In genomic region chr9:65675461-65676357, GRCm38 (mm10) we compare ENCODE assay signal across 8 mouse cellular contexts. TPM values are rescaled to one million over a fixed set of nuclear protein-coding genes. Genes with fewer than 3 reads are reported as not detected.
DNase-seq lines count a peak whose midpoint lies in the region; ATAC-seq and TF ChIP-seq lines count a peak whose summit lies in the region.

No protein-coding gene starts in this region.

- no peaks in the 10 kb centered on the region for H3K9me3 ChIP-seq in limb, embryonic 12.5 days
- no peaks in the 10 kb centered on the region for H3K9me3 ChIP-seq in midbrain, embryonic 13.5 days

- TF ChIP-seq CTCF in testis, adult 2 months (IDR thresholded peaks at IDR 0.05; ENCODE audit: control insufficient read depth, insufficient read depth, insufficient replicate concordance, low read depth, low read length) = no peak

- peak; percentile 59 for ATAC-seq in erythroblast, adult 5-6 weeks (replicated peaks; ENCODE audit: low FRiP score, poor library complexity, severe bottlenecking)
- peak; percentile 49; the same call in 1 of the 2 replicates for ATAC-seq in limb, embryonic 12.5 days (ENCODE audit: insufficient number of reproducible peaks, insufficient read depth, low FRiP score, low TSS enrichment, low read depth)
- peak; percentile 72 for ATAC-seq in midbrain, embryonic 13.5 days

- peak overlapping the region; percentile 89 for H3K4me3 ChIP-seq in testis, adult 2 months (ENCODE audit: control insufficient read depth, low read depth, low read length)
- H3K4me3 ChIP-seq in limb, embryonic 12.5 days (replicated peaks) = peak overlapping the region; percentile 77
- H3K4me3 ChIP-seq in midbrain, embryonic 13.5 days (replicated peaks) = peak overlapping the region; percentile 70

- H3K27me3 ChIP-seq in testis, adult 2 months (ENCODE audit: control insufficient read depth, insufficient read depth, low read length) = no peaks in the 10 kb centered on the region
- no peaks in the 10 kb centered on the region for H3K27me3 ChIP-seq in limb, embryonic 12.5 days
- no peaks in the 10 kb centered on the region for H3K27me3 ChIP-seq in midbrain, embryonic 13.5 days

- TF ChIP-seq POLR2A in testis, adult 2 months (IDR thresholded peaks at IDR 0.05; ENCODE audit: control insufficient read depth, low read depth, low read length) = no peak

- H3K36me3 ChIP-seq in testis, adult 2 months (ENCODE audit: control insufficient read depth, insufficient read depth, low read length) = no peaks in the 10 kb centered on the region
- no peaks in the 10 kb centered on the region for H3K36me3 ChIP-seq in limb, embryonic 12.5 days
- H3K36me3 ChIP-seq in midbrain, embryonic 13.5 days = no peaks in the 10 kb centered on the region

- peak overlapping the region; percentile 89 for H3K9ac ChIP-seq in limb, embryonic 12.5 days (replicated peaks)
- peak overlapping the region; percentile 87 for H3K9ac ChIP-seq in midbrain, embryonic 13.5 days (replicated peaks)

- 59% methylated on average over 8 of the region's 8 CpGs for WGBS in limb, embryonic 12.5 days
- 56% methylated on average over 8 of the region's 8 CpGs for WGBS in midbrain, embryonic 13.5 days

- peak overlapping the region; percentile 90 for H3K4me2 ChIP-seq in limb, embryonic 12.5 days
- peak overlapping the region; percentile 67 for H3K4me2 ChIP-seq in midbrain, embryonic 13.5 days (replicated peaks)

- DNase-seq in testis, postnatal 14 days (ENCODE audit: low spot score) = no peak
- no peak for DNase-seq in Muller cell, postnatal 12 days (ENCODE audit: inconsistent ontology term)
- no peak for DNase-seq in ovary, adult 18-20 months (ENCODE audit: low spot score)
- DNase-seq in retina, postnatal 1 day = no peak

- peaks cover 23% of the 10 kb centered on the region for H3K4me1 ChIP-seq in testis, adult 2 months (ENCODE audit: control insufficient read depth, insufficient read depth, low read length)
- H3K4me1 ChIP-seq in limb, embryonic 12.5 days (replicated peaks) = peaks cover 42% of the 10 kb centered on the region
- peaks cover 45% of the 10 kb centered on the region for H3K4me1 ChIP-seq in midbrain, embryonic 13.5 days (replicated peaks)

- peak overlapping the region; percentile 78 for H3K27ac ChIP-seq in testis, adult 2 months (ENCODE audit: control insufficient read depth, insufficient read depth, low read depth, low read length)
- peak overlapping the region; percentile 77; the same call in 1 of the 2 replicates for H3K27ac ChIP-seq in limb, embryonic 12.5 days
- H3K27ac ChIP-seq in midbrain, embryonic 13.5 days = peak overlapping the region; percentile 82

RNA-seq across cellular contexts. Expression of gene Oaz2, which starts 7.9 kb away (rescaled TPM):
- polyA plus RNA-seq in testis, adult 2 months (2012; rRNA removed) = 147 and 148 TPM in 2 replicates
- total RNA-seq in erythroblast, adult 5-6 weeks (2015; ENCODE audit: low replicate concordance) = 8.3 and 9.0 TPM in 2 replicates
- total RNA-seq in erythroblast, adult 5-6 weeks (2017; ENCODE audit: low replicate concordance) = 16.3 and 17.7 TPM in 2 replicates
- polyA plus RNA-seq in limb, embryonic 12.5 days (2016; fragmentation: Nextera tagmentation; extraction: Ambion mirVana) = 294 and 296 TPM in 2 replicates
- 333 and 366 TPM in 2 replicates for polyA plus RNA-seq in midbrain, embryonic 13.5 days (2015; fragmentation: Nextera tagmentation; extraction: Ambion mirVana)

RNA-seq across cellular contexts. Expression of gene Rbpms2, which starts 46.3 kb away (rescaled TPM):
- polyA plus RNA-seq in testis, adult 2 months (2012; rRNA removed) = 11.5 and 14.1 TPM in 2 replicates
- total RNA-seq in erythroblast, adult 5-6 weeks (2015; ENCODE audit: low replicate concordance) = 0.84 TPM in 1 of 2 replicates, not detected in the other
- total RNA-seq in erythroblast, adult 5-6 weeks (2017; ENCODE audit: low replicate concordance) = 0.17 TPM in 1 of 2 replicates, not detected in the other
- 16.4 and 18.3 TPM in 2 replicates for polyA plus RNA-seq in limb, embryonic 12.5 days (2016; fragmentation: Nextera tagmentation; extraction: Ambion mirVana)
- 4.5 and 4.9 TPM in 2 replicates for polyA plus RNA-seq in midbrain, embryonic 13.5 days (2015; fragmentation: Nextera tagmentation; extraction: Ambion mirVana)
